Mouse (Mus musculus) small intestine, adult 2 months (tissue): ENCODE data around the gene Gm30191. TPM values are rescaled to one million over a fixed set of nuclear protein-coding genes. Genes with fewer than 3 reads are reported as not detected.

Source experiments
- H3K27ac ChIP-seq: fragments of 200-500 bp; 2 replicates; pipeline ENCODE4 v1.5.1; 2012; ENCODE audit warnings: low read depth, low read length, control low read depth, inconsistent platforms; ENCODE audit not compliant: insufficient read depth
- H3K27me3 ChIP-seq: fragments of 200-500 bp; 2 replicates; pipeline ENCODE4 v1.6.1; 2012; ENCODE audit warnings: mild to moderate bottlenecking, moderate library complexity, low read length, inconsistent platforms; ENCODE audit not compliant: control insufficient read depth, insufficient read depth
- H3K36me3 ChIP-seq: fragments of 200-500 bp; 2 replicates; pipeline ENCODE4 v1.6.1; 2012; ENCODE audit warnings: mild to moderate bottlenecking, low read length, control low read depth, inconsistent platforms; ENCODE audit not compliant: control insufficient read depth, insufficient read depth
- H3K4me1 ChIP-seq: fragments of 200-500 bp; 2 replicates; pipeline ENCODE4 v1.6.1; 2012; ENCODE audit warnings: low read length, inconsistent platforms, mixed read lengths; ENCODE audit not compliant: control insufficient read depth, insufficient read depth, insufficient read length
- H3K4me3 ChIP-seq: fragments of 200-500 bp; 2 replicates; pipeline ENCODE4 v1.5.1; 2012; ENCODE audit warnings: low read depth, mild to moderate bottlenecking, control low read depth, inconsistent platforms, low read length, moderate library complexity
- CTCF ChIP-seq: fragments of 200-500 bp; IDR thresholded peaks from 2 replicates; pipeline ENCODE4 v1.5.1; 2012; ENCODE audit warnings: low read depth, mild to moderate bottlenecking, control low read depth, inconsistent platforms, low read length, moderate library complexity, mixed read lengths; ENCODE audit not compliant: insufficient replicate concordance, insufficient read length; ENCODE audit errors: extremely low read depth
- POLR2A ChIP-seq: fragments of 200-500 bp; IDR thresholded peaks from 2 replicates; pipeline ENCODE4 v1.6.1; 2012; ENCODE audit warnings: low read depth, mild to moderate bottlenecking, control low read depth, inconsistent platforms, low read length, moderate library complexity
- WGBS: fragments of 180-500 bp; shearing (Covaris S2); methylation state at CpG from one replicate; pipeline ENCODE4 v1.1.7; 2018; 5-methylcytosine and 5-hydroxymethylcytosine counted together
- polyA plus RNA-seq: library from polyadenylated mRNA; depleted of rRNA; stranded (reverse); fragments of >200 nt; gene quantifications from 2 replicates; pipeline ENCODE4 v1.2.3, GENCODE M21; 2012; rRNA removed

Gene Gm30191
- polyA plus RNA-seq, 1 experiment, result 0.35 TPM

DNA sequence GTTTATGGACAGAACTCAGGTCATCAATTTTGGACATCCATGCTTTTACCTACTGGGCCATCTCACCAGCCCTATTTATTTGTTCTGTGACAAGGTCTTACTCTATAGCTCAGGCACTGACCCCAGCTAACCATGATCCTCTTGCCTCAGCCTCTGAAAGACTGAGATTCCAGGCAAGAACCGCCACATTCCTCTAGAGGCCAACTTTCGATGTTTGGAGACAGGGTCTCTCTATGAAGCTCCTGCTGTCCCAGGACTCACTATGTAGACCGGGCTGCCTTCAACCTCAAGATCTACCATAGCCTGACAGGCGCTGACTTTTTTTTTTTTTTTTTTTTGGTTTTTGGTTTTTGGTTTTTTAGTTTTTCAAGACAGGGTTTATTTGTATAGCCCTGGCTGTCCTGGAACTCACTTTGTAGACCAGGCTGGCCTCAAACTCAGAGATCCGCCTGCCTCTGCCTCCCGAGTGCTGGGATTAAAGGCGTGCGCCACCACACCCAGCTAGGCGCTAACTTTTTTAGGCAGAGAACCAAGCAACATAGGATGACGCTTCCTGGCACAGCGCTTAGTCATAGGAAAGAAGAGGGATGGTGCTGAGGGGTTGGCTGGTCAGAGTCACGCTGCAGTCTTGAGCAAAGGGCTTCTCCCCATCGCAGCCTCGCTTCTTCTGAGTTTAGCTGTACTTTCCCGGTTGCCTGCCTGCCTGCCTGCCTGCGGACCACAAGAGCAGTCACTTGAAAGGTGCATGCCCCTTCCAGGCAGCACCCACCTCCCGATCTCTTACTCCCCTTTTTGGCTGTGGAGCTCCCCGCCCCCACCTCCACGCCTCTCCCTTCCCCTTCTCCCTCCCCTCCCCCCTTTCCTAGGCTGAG, 52.1 kb downstream of the Gm30191 start:
- Histone ChIP-seq H3K27me3 (no peaks in the 10 kb centered on the region), H3K4me1 (no peaks in the 10 kb centered on the region), H3K36me3 (no peaks in the 10 kb centered on the region), H3K4me3 (no peak overlapping the region), H3K27ac (no peak overlapping the region)
- WGBS, result 85% methylated on average over 19 of the region's 19 CpGs
- TF ChIP-seq CTCF (no peak), POLR2A (no peak)

- Histone ChIP-seq H3K4me3 (no peak overlapping the region), H3K27me3 (no peaks in the 10 kb centered on the region), H3K27ac (no peak overlapping the region), H3K4me1 (no peaks in the 10 kb centered on the region; the same call in 1 of the 2 replicates), H3K36me3 (no peaks in the 10 kb centered on the region)
- WGBS, result 71% methylated on average over 4 of the region's 4 CpGs
- no peak for TF ChIP-seq POLR2A
- TF ChIP-seq CTCF, result no peak
Observed at GRCm38 (mm10) chr4:134299498-134299810, 52.7 kb downstream of the Gm30191 start.

Other genes with a start within 250 kb of the Gm30191 start
- 10.3 and 16.0 TPM in 2 replicates for gene Dhdds, start 246.0 kb upstream of the Gm30191 start, polyA plus RNA-seq
- gene Lin28a, start 228.1 kb upstream of the Gm30191 start, polyA plus RNA-seq, result not detected in 2 replicates
- gene Zfp683, start 193.1 kb upstream of the Gm30191 start, polyA plus RNA-seq, result 0.24 and 1.3 TPM in 2 replicates
- gene Crybg2, start 186.1 kb upstream of the Gm30191 start, polyA plus RNA-seq, result 57.7 and 92.5 TPM in 2 replicates
- 21.7 and 35.1 TPM in 2 replicates for gene Cd52, start 151.9 kb upstream of the Gm30191 start, polyA plus RNA-seq
- 2.8 and 4.5 TPM in 2 replicates for gene Ubxn11, start 144.4 kb upstream of the Gm30191 start, polyA plus RNA-seq
- 453 and 911 TPM in 2 replicates for gene Sh3bgrl3, start 118.1 kb upstream of the Gm30191 start, polyA plus RNA-seq
- gene Cep85, start 59.8 kb upstream of the Gm30191 start, polyA plus RNA-seq, result 5.3 and 19.2 TPM in 2 replicates
- not detected in 2 replicates for gene Gm7534, start 43.9 kb upstream of the Gm30191 start, polyA plus RNA-seq
- gene Catsper4, start 19.6 kb upstream of the Gm30191 start, polyA plus RNA-seq, result 0.52 and 1.4 TPM in 2 replicates
- 16.3 and 42.5 TPM in 2 replicates for gene Cnksr1, start 8.5 kb upstream of the Gm30191 start, polyA plus RNA-seq
- not detected in 2 replicates for gene E130218I03Rik, start 3.3 kb upstream of the Gm30191 start, polyA plus RNA-seq
- gene Zfp593, start 1.3 kb upstream of the Gm30191 start, polyA plus RNA-seq, result 6.4 and 7.2 TPM in 2 replicates
- gene Grrp1, start 7.2 kb downstream of the Gm30191 start, polyA plus RNA-seq, result 8.6 and 16.7 TPM in 2 replicates
- gene Pdik1l, start 41.0 kb downstream of the Gm30191 start, polyA plus RNA-seq, result 1.4 and 1.6 TPM in 2 replicates
- gene Trim63, start 68.2 kb downstream of the Gm30191 start, polyA plus RNA-seq, result 0.46 TPM in 1 of 2 replicates, not detected in the other
- gene Slc30a2, start 96.2 kb downstream of the Gm30191 start, polyA plus RNA-seq, result 25.8 and 57.1 TPM in 2 replicates
- gene Extl1, start 136.9 kb downstream of the Gm30191 start, polyA plus RNA-seq, result 1.5 and 1.7 TPM in 2 replicates
- 12.9 and 20.5 TPM in 2 replicates for gene Pafah2, start 149.4 kb downstream of the Gm30191 start, polyA plus RNA-seq
- gene Stmn1, start 221.4 kb downstream of the Gm30191 start, polyA plus RNA-seq, result 1.9 and 9.8 TPM in 2 replicates
- gene Paqr7, start 249.8 kb downstream of the Gm30191 start, polyA plus RNA-seq, result 31.2 and 45.7 TPM in 2 replicates